Mouse (Mus musculus): ENCODE data around the gene Eps15l1. TPM values are rescaled to one million over a fixed set of nuclear protein-coding genes. Genes with fewer than 3 reads are reported as not detected.

Gene Eps15l1
- total and polyA plus RNA-seq, 2 experiments from 2014 or later: 45.5 to 66.0 TPM

GRCm38 (mm10) chr8:72356593-72356992, 64.7 kb downstream of the Eps15l1 start:
- WGBS: 94% methylated on average over 3 of the region's 3 CpGs
- TF ChIP-seq CTCF (IDR thresholded peaks at IDR 0.05; ENCODE audit: low read depth): no peak
- DNase-seq (ENCODE audit: low spot score): no peak

GRCm38 (mm10) chr8:72354272-72354671, 67.0 kb downstream of the Eps15l1 start:
- Histone ChIP-seq H3K4me3 (ENCODE audit: low read length) (no peak overlapping the region), H3K9me3 (ENCODE audit: low read length) (no peaks in the 10 kb centered on the region), H3K4me1 (ENCODE audit: insufficient read depth, low read length) (no peaks in the 10 kb centered on the region), H3K36me3 (ENCODE audit: insufficient read depth, low read length) (peaks cover 38% of the 10 kb centered on the region), H3K4me2 (ENCODE audit: low read depth, low read length) (no peak overlapping the region), H3K27me3 (ENCODE audit: insufficient read depth, low read length) (no peaks in the 10 kb centered on the region), H3K27ac (no peak overlapping the region), H3K9ac (replicated peaks; ENCODE audit: low read length) (no peak overlapping the region)
- ATAC-seq (no peak), DNase-seq (ENCODE audit: low spot score) (no peak)
- 83% methylated on average over 11 of the region's 11 CpGs for WGBS
- TF ChIP-seq CTCF (IDR thresholded peaks at IDR 0.05; ENCODE audit: low read depth): no peak

More at GRCm38 (mm10) chr8:72356593-72356992, 64.7 kb downstream of the Eps15l1 start:
- Histone ChIP-seq H3K27ac (no peak overlapping the region), H3K4me3 (ENCODE audit: low read length) (no peak overlapping the region), H3K9ac (replicated peaks; ENCODE audit: low read length) (no peak overlapping the region), H3K9me3 (ENCODE audit: low read length) (no peaks in the 10 kb centered on the region), H3K4me1 (ENCODE audit: insufficient read depth, low read length) (no peaks in the 10 kb centered on the region), H3K27me3 (ENCODE audit: insufficient read depth, low read length) (no peaks in the 10 kb centered on the region), H3K36me3 (ENCODE audit: insufficient read depth, low read length) (peaks cover 53% of the 10 kb centered on the region), H3K4me2 (ENCODE audit: low read depth, low read length) (no peak overlapping the region)
- ATAC-seq: no peak

GRCm38 (mm10) chr8:72353700-72354045, 67.6 kb downstream of the Eps15l1 start:
- no peak overlapping the region for H3K4me3 ChIP-seq (ENCODE audit: low read length)
- ATAC-seq (0 out of 2 replicates have a peak, but pooled peaks have one; percentile 18), DNase-seq (ENCODE audit: low spot score) (no peak)
- no peak overlapping the region for H3K9ac ChIP-seq (replicated peaks; ENCODE audit: low read length)
- H3K4me1 ChIP-seq (ENCODE audit: insufficient read depth, low read length): no peaks in the 10 kb centered on the region
- no peaks in the 10 kb centered on the region for H3K9me3 ChIP-seq (ENCODE audit: low read length)
- WGBS: 92% methylated on average over 7 of the region's 7 CpGs
- peaks cover 32% of the 10 kb centered on the region for H3K36me3 ChIP-seq (ENCODE audit: insufficient read depth, low read length)
- H3K4me2 ChIP-seq (ENCODE audit: low read depth, low read length): no peak overlapping the region
- H3K27ac ChIP-seq: no peak overlapping the region; the same call in 1 of the 2 replicates
- H3K27me3 ChIP-seq (ENCODE audit: insufficient read depth, low read length): no peaks in the 10 kb centered on the region
- TF ChIP-seq CTCF (IDR thresholded peaks at IDR 0.05; ENCODE audit: low read depth): no peak

GRCm38 (mm10) chr8:72352951-72353699, 68.1 kb downstream of the Eps15l1 start:
- H3K4me1 ChIP-seq (ENCODE audit: insufficient read depth, low read length): no peaks in the 10 kb centered on the region
- H3K4me2 ChIP-seq (ENCODE audit: low read depth, low read length): no peak overlapping the region
- DNase-seq (ENCODE audit: low spot score) (no peak), ATAC-seq (0 out of 2 replicates have a peak, but pooled peaks have one; percentile 30)
- 78% methylated on average over 8 of the region's 8 CpGs for WGBS
- no peak for TF ChIP-seq CTCF (IDR thresholded peaks at IDR 0.05; ENCODE audit: low read depth)
- peaks cover 31% of the 10 kb centered on the region for H3K36me3 ChIP-seq (ENCODE audit: insufficient read depth, low read length)
- no peak overlapping the region for H3K9ac ChIP-seq (replicated peaks; ENCODE audit: low read length)
- H3K9me3 ChIP-seq (ENCODE audit: low read length): no peaks in the 10 kb centered on the region
- H3K27me3 ChIP-seq (ENCODE audit: insufficient read depth, low read length): no peaks in the 10 kb centered on the region
- no peak overlapping the region for H3K4me3 ChIP-seq (ENCODE audit: low read length)
- H3K27ac ChIP-seq: no peak overlapping the region; the same call in 1 of the 2 replicates

GRCm38 (mm10) chr8:72351405-72352005, 69.8 kb downstream of the Eps15l1 start:
- no peaks in the 10 kb centered on the region for H3K9me3 ChIP-seq (ENCODE audit: low read length)
- TF ChIP-seq CTCF (IDR thresholded peaks at IDR 0.05; ENCODE audit: low read depth): no peak
- H3K9ac ChIP-seq (replicated peaks; ENCODE audit: low read length): no peak overlapping the region
- ATAC-seq: no peak
- H3K27me3 ChIP-seq (ENCODE audit: insufficient read depth, low read length): no peaks in the 10 kb centered on the region
- H3K27ac ChIP-seq: no peak overlapping the region
- 93% methylated on average over 7 of the region's 7 CpGs for WGBS
- no peak overlapping the region for H3K4me3 ChIP-seq (ENCODE audit: low read length)
- DNase-seq (ENCODE audit: low spot score): no peak
- peaks cover 20% of the 10 kb centered on the region for H3K36me3 ChIP-seq (ENCODE audit: insufficient read depth, low read length)
- H3K4me1 ChIP-seq (ENCODE audit: insufficient read depth, low read length): no peaks in the 10 kb centered on the region
- no peak overlapping the region for H3K4me2 ChIP-seq (ENCODE audit: low read depth, low read length)

- H3K36me3 ChIP-seq (ENCODE audit: insufficient read depth, low read length): peaks cover 15% of the 10 kb centered on the region
- no peak overlapping the region for H3K27ac ChIP-seq
Measured at GRCm38 (mm10) chr8:72350727-72351126, 70.5 kb downstream of the Eps15l1 start.

GRCm38 (mm10) chr8:72349838-72350237, 71.4 kb downstream of the Eps15l1 start:
- WGBS: 89% methylated on average over 9 of the region's 9 CpGs
- H3K36me3 ChIP-seq (ENCODE audit: insufficient read depth, low read length): peaks cover 19% of the 10 kb centered on the region

More at GRCm38 (mm10) chr8:72350727-72351126, 70.5 kb downstream of the Eps15l1 start:
- H3K9ac ChIP-seq (replicated peaks; ENCODE audit: low read length): no peak overlapping the region
- no peaks in the 10 kb centered on the region for H3K27me3 ChIP-seq (ENCODE audit: insufficient read depth, low read length)
- H3K4me1 ChIP-seq (ENCODE audit: insufficient read depth, low read length): no peaks in the 10 kb centered on the region
- ATAC-seq (no peak), DNase-seq (ENCODE audit: low spot score) (no peak)
- H3K4me3 ChIP-seq (ENCODE audit: low read length): no peak overlapping the region
- H3K4me2 ChIP-seq (ENCODE audit: low read depth, low read length): no peak overlapping the region
- no peak for TF ChIP-seq CTCF (IDR thresholded peaks at IDR 0.05; ENCODE audit: low read depth)
- H3K9me3 ChIP-seq (ENCODE audit: low read length): no peaks in the 10 kb centered on the region
- WGBS: 97% methylated on average over 8 of the region's 8 CpGs

More at GRCm38 (mm10) chr8:72349838-72350237, 71.4 kb downstream of the Eps15l1 start:
- no peak for TF ChIP-seq CTCF (IDR thresholded peaks at IDR 0.05; ENCODE audit: low read depth)
- H3K4me3 ChIP-seq (ENCODE audit: low read length): no peak overlapping the region
- DNase-seq (ENCODE audit: low spot score) (no peak), ATAC-seq (no peak)
- no peak overlapping the region for H3K4me2 ChIP-seq (ENCODE audit: low read depth, low read length)
- no peak overlapping the region for H3K9ac ChIP-seq (replicated peaks; ENCODE audit: low read length)
- H3K27ac ChIP-seq: no peak overlapping the region
- H3K4me1 ChIP-seq (ENCODE audit: insufficient read depth, low read length): no peaks in the 10 kb centered on the region
- H3K27me3 ChIP-seq (ENCODE audit: insufficient read depth, low read length): no peaks in the 10 kb centered on the region
- no peaks in the 10 kb centered on the region for H3K9me3 ChIP-seq (ENCODE audit: low read length)
